Mouse (Mus musculus) liver, embryonic 12.5 days (tissue): ENCODE results near the gene Sox5. TPM values are rescaled to one million over a fixed set of nuclear protein-coding genes. Genes with fewer than 3 reads are reported as not detected.

Source experiments
- ATAC-seq: fragments of 200-750 bp; cut with Nextera tagmentation; 2 replicates; pipeline ENCODE4 v1.8.0; 2017; ENCODE audit warnings: moderate number of reproducible peaks, mild to moderate bottlenecking, moderate library complexity
- H3K27ac ChIP-seq: fragments of 300-500 bp; sonication (generic); 2 replicates; pipeline ENCODE4 v1.5.1; 2016; ENCODE audit warnings: mild to moderate bottlenecking
- H3K27me3 ChIP-seq: fragments of 300-500 bp; sonication (generic); replicated peaks from 2 replicates; pipeline ENCODE4 v1.6.1; 2016; ENCODE audit warnings: mild to moderate bottlenecking, moderate library complexity
- H3K36me3 ChIP-seq: fragments of 300-500 bp; sonication (generic); 2 replicates; pipeline ENCODE4 v1.6.1; 2016; ENCODE audit warnings: mild to moderate bottlenecking, moderate library complexity
- H3K4me1 ChIP-seq: fragments of 300-500 bp; sonication (generic); 2 replicates; pipeline ENCODE4 v1.6.1; 2016
- H3K4me2 ChIP-seq: fragments of 300-500 bp; sonication (generic); 2 replicates; pipeline ENCODE4 v1.6.1; 2016; ENCODE audit warnings: mild to moderate bottlenecking, moderate library complexity
- H3K4me3 ChIP-seq: fragments of 300-500 bp; sonication (generic); 2 replicates; pipeline ENCODE4 v1.5.1; 2016; ENCODE audit warnings: mild to moderate bottlenecking, moderate library complexity
- H3K9ac ChIP-seq: fragments of 300-500 bp; sonication (generic); 2 replicates; pipeline ENCODE4 v1.6.1; 2016; ENCODE audit warnings: mild to moderate bottlenecking, moderate library complexity
- H3K9me3 ChIP-seq: fragments of 300-500 bp; sonication (generic); replicated peaks from 2 replicates; pipeline ENCODE4 v1.6.1; 2016; ENCODE audit warnings: mild to moderate bottlenecking, moderate library complexity
- WGBS: fragments of 180-500 bp; shearing (Covaris S2); methylation state at CpG from one replicate; pipeline ENCODE4 v1.1.7; 2016; ENCODE audit not compliant: insufficient replicate concordance; 5-methylcytosine and 5-hydroxymethylcytosine counted together
- polyA plus RNA-seq: library from polyadenylated mRNA; unstranded; fragments of >200 nt; fragmentation: Nextera tagmentation; extraction: Ambion mirVana; gene quantifications from 2 replicates; pipeline ENCODE4 v1.2.1, GENCODE M21; 2016

Sox5 gene
- polyA plus RNA-seq, 1 experiment from 2014 or later, result 6.2 TPM

DNA sequence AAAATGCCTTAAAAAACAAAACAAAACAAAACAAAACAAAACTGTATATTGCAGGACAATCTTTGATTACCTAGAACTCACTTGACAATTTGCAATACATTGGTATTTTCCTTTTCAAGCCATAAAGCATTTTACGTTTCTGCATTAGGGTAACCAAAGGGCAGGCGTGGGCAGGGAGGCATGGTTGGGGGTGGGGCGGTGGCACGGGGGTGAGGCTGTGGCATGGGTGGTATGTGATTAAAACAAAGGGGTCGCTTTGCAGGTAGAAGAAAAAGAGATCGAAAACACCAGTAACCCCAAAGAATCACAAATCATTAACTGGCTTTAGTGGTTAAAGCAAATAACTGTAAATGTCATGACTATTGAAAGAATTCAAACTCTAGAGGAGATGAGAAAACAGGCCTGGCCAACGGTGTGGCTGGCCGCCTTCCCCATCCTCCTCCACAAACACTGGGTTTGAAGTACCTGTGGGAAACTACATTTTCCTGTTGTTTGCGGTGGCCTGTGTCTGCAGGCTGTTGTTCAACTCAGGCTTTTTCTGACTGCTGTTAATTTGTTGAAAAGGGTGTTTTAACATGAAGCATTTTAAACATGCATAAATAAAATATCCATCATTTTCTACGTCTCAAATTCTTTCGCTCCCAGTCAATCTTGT, 289.9 kb downstream of the Sox5 start:
- ATAC-seq, result no peak
- Histone ChIP-seq H3K36me3 (no peaks in the 10 kb centered on the region), H3K4me2 (no peak overlapping the region), H3K27ac (no peak overlapping the region), H3K4me1 (no peaks in the 10 kb centered on the region), H3K9me3 (peaks cover 10% of the 10 kb centered on the region), H3K4me3 (no peak overlapping the region), H3K9ac (no peak overlapping the region), H3K27me3 (no peaks in the 10 kb centered on the region)
- WGBS, result 63% methylated on average over 11 of the region's 11 CpGs

DNA sequence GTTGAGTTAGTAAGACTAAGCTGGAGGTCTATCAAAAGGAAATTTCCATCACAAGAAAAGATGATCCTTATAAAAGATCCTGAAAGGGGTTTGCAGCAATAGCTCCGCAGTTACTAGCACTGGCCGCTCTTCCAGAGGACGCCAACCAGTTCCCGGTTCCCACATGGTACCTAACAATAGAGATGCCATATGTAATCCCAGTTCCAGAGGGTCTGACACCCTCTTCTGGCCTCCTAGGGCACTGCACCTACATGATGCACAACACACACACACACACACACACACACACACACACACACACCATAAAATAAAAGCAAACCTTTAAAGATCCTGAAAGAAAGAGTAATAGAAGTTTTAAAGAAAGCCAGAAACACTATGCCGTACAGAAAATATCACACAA, 290.9 kb downstream of the Sox5 start:
- H3K27ac ChIP-seq, result no peak overlapping the region
- no peaks in the 10 kb centered on the region for H3K36me3 ChIP-seq
- no peak overlapping the region for H3K4me2 ChIP-seq
- peaks cover 14% of the 10 kb centered on the region for H3K9me3 ChIP-seq
- no peaks in the 10 kb centered on the region for H3K27me3 ChIP-seq
- 84% methylated on average over 5 of the region's 5 CpGs for WGBS
- no peak for ATAC-seq
- H3K4me1 ChIP-seq, result no peaks in the 10 kb centered on the region
- no peak overlapping the region for H3K4me3 ChIP-seq
- H3K9ac ChIP-seq, result no peak overlapping the region

DNA sequence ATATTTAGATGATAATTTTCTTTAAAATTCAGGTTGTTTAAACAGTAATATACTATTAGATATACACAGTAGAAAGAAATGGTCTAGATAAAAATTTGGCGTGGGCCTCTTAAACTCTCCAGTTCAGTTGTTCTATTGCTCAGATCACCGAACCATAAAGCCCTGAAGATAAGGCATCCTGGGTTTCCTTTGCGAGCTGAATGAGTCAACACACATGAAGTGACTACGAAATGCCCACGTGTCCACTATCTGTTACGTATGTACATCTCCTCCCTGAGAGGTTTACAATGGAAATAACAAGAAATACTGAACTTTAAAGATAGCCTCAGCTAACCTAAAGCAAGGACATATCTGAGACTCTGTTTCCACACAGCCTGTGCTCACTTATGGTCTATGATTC, 296.2 kb downstream of the Sox5 start:
- no peak overlapping the region for H3K4me2 ChIP-seq
- no peaks in the 10 kb centered on the region for H3K27me3 ChIP-seq
- peaks cover 14% of the 10 kb centered on the region for H3K9me3 ChIP-seq
- no peaks in the 10 kb centered on the region for H3K36me3 ChIP-seq
- H3K4me1 ChIP-seq, result no peaks in the 10 kb centered on the region
- ATAC-seq, result no peak
- 69% methylated on average over 6 of the region's 6 CpGs for WGBS
- no peak overlapping the region for H3K4me3 ChIP-seq
- H3K27ac ChIP-seq, result no peak overlapping the region
- H3K9ac ChIP-seq, result no peak overlapping the region

DNA sequence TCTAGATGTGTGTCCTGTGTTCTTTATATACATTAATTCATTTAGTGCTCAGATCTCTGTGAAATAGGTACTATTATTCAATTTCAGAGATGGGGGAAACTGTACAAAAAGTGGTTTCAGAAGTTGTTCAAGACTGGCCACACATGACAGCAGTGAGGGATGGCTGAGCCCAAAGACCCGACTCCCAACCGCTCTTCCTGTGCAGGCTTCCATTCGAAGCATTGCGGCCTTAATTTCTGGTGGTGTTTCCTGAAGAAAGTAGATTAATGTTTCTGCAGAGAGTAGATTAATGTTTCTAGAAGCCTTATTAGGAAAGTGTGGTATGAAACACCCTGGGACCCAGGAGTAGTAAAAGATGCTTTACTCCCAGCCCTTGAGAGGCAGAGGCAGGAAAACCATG, 298.6 kb downstream of the Sox5 start:
- H3K9ac ChIP-seq, result no peak overlapping the region
- no peak overlapping the region for H3K4me2 ChIP-seq
- no peaks in the 10 kb centered on the region for H3K4me1 ChIP-seq
- ATAC-seq, result no peak
- peaks cover 14% of the 10 kb centered on the region for H3K9me3 ChIP-seq
- 65% methylated on average over 4 of the region's 4 CpGs for WGBS
- H3K27ac ChIP-seq, result no peak overlapping the region
- H3K4me3 ChIP-seq, result no peak overlapping the region
- H3K27me3 ChIP-seq, result no peaks in the 10 kb centered on the region
- no peaks in the 10 kb centered on the region for H3K36me3 ChIP-seq

DNA sequence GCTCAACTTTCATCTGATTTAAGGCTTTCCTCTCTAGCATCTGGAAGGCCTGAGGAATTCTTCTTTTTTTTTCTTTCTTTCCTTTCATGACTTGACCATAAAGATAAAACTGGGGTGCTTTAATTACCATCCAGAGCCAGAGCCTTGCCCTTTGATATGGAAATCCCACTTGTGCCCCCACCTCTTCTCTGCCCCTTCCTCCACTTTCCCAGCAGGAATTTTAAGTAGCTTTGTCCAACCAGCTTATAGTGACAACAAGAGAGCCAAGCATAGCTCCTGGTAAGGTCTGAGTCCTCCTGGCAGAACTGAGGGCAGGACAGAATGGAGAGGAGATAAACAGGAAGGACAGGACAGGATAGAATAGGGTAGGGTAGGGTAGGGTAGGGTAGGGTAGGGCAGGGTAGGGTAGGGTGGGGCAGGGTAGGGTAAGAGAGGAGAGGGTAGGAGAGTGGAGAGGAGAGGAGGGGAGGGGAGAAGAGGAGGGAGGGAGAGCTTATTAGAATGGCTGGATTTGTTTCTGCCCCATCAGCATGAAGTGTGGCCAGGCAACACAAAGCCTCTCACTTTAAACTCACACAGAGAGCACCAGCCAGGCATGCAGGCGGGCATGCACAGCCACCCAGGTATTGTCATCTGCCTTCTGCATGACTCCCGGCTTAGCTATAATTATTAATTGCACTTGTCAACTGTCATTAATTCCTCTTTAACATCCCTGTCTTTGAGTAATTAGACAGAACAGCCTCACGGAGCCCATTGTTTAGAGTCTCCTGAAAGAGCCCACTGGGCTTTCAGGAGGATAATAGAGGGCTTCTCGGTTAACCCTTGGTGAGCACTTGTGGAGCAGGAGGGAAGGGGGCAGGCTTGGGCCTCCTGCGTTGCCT, 300.9 kb downstream of the Sox5 start:
- no peak for ATAC-seq

DNA sequence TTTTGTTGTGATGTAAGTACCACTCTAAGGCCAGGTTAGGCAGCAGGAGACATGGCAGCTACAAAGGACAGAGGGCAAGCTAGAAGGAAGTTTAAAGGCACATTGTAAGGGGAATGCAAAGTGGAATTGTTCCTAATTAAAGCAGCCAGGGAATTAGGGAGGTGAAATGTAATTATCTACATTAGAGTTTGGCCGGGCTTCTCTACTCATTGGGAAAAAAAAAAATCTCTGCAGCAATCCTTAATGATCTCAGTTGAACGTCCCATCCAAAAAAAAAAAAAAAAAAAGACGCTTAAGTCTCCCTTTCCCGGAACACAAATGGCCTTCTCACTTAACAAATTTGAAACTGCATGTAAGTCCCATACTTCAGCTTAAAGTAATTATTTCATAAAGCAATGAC, 301.9 kb downstream of the Sox5 start:
- no peaks in the 10 kb centered on the region for H3K27me3 ChIP-seq
- no peak overlapping the region for H3K4me2 ChIP-seq
- no peaks in the 10 kb centered on the region for H3K36me3 ChIP-seq
- H3K27ac ChIP-seq, result no peak overlapping the region
- no peak for ATAC-seq
- no peaks in the 10 kb centered on the region for H3K9me3 ChIP-seq
- WGBS, result 71% methylated on average over 4 of the region's 4 CpGs
- no peak overlapping the region for H3K4me3 ChIP-seq
- no peak overlapping the region for H3K9ac ChIP-seq
- no peaks in the 10 kb centered on the region for H3K4me1 ChIP-seq

More for the DNA sequence above, 300.9 kb downstream of the Sox5 start:
- WGBS, result 52% methylated on average over 5 of the region's 5 CpGs
- H3K9ac ChIP-seq, result no peak overlapping the region
- no peak overlapping the region for H3K27ac ChIP-seq
- H3K36me3 ChIP-seq, result no peaks in the 10 kb centered on the region
- no peak overlapping the region for H3K4me2 ChIP-seq
- H3K9me3 ChIP-seq, result no peaks in the 10 kb centered on the region
- H3K4me1 ChIP-seq, result no peaks in the 10 kb centered on the region
- H3K27me3 ChIP-seq, result no peaks in the 10 kb centered on the region
- no peak overlapping the region for H3K4me3 ChIP-seq

DNA sequence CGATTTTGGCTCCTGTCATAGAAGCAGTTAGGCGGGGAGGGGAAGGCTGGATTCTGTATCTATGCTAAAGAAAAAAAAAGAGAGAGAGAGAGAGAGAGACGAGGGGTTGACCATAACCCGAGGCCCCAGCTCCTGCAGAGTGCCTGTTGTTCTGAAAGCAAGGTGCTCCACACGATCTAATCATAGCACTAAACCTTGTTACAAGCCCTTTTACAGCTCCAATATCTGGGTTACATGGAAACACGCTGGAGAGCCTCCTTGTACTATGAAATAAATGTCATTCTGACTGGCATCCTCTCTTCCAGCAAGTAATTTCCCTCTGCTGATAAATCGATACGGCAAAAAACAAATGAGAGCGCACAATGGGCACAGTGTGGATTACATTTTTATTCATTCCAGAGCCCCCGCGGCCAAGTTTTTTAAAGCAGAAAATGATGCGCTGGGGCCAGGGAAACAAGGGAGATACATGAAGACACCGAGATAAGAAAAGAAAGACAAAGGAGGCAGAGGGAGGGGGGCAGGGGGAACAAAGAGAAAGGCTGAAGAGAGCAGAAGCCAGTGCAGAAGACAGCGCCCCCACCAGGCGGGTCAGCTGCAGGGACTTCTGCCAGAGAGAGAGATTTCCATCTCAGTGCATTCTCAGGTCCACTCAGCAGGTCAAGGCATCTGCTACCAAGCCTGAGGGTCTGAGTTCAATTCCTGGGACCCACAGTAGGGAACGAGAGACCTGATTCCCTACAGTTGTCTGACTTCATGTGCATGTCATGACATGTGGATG, 304.3 kb downstream of the Sox5 start:
- 69% methylated on average over 16 of the region's 16 CpGs for WGBS

DNA sequence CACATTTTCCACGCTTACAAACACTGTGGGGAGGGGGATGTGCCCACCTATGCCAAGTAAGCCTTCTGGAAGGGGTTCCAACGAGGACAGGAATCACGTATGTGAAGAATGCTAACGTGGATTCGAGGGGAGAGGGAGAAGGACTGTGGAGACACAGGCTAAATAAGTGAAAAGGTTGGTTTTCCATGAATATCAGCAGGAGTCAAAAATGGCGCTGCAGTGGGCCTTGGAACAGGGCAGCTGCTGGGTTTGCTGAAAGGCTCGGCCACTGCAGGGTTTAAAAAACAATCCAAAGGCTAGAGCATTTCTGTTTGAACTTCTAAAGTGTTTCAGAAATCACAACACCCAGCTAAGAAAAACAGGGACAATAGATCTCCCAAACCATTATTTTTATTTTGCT, 308.3 kb downstream of the Sox5 start:
- no peaks in the 10 kb centered on the region for H3K9me3 ChIP-seq
- WGBS, result 75% methylated on average over 7 of the region's 7 CpGs

More for the DNA sequence above, 304.3 kb downstream of the Sox5 start:
- Histone ChIP-seq H3K9ac (no peak overlapping the region), H3K9me3 (no peaks in the 10 kb centered on the region), H3K4me3 (no peak overlapping the region), H3K36me3 (no peaks in the 10 kb centered on the region), H3K4me2 (no peak overlapping the region), H3K4me1 (no peaks in the 10 kb centered on the region), H3K27me3 (no peaks in the 10 kb centered on the region), H3K27ac (no peak overlapping the region)
- ATAC-seq, result no peak

DNA sequence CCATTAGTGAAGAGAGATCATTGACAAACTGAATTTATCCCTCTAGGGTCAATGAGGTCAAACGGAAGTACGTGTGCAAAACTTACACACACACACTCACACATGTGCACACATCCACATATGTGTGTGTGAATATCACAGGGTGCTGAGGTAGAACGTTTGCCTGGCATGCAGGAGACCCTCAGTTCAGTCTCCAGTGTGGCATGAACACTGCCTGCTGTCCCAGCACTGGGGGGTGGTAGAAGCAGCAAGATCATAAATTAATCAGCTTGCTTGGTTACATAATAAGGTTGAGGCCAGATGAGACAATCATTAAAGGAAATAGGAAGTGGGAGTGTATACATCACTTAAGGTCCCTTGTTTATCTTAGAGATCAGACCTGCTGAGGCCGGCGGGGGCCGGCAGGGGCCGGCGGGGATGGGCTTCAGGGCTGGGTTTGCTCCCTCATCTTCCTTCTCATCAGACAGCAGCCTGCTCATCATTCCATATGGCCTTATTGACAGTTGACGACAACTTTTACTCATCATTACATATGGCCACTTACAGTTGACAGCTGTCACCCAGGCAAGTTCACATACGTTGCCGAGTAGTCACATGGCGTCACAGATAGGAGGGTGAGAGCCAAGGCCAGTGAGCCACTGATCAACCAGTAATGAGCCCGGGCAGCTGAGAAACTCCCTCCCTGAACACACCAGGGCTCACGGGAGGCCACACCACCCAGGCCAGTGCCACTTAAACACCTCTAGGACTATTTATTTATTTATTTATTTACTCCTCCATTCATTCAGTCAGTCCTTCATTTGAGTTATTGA, 309.5 kb downstream of the Sox5 start:
- H3K36me3 ChIP-seq, result no peaks in the 10 kb centered on the region
- no peak for ATAC-seq

More for the DNA sequence above, 308.3 kb downstream of the Sox5 start:
- Histone ChIP-seq H3K4me2 (no peak overlapping the region), H3K4me1 (no peaks in the 10 kb centered on the region), H3K27ac (no peak overlapping the region), H3K27me3 (no peaks in the 10 kb centered on the region), H3K9ac (no peak overlapping the region), H3K36me3 (no peaks in the 10 kb centered on the region), H3K4me3 (no peak overlapping the region)
- no peak for ATAC-seq

DNA sequence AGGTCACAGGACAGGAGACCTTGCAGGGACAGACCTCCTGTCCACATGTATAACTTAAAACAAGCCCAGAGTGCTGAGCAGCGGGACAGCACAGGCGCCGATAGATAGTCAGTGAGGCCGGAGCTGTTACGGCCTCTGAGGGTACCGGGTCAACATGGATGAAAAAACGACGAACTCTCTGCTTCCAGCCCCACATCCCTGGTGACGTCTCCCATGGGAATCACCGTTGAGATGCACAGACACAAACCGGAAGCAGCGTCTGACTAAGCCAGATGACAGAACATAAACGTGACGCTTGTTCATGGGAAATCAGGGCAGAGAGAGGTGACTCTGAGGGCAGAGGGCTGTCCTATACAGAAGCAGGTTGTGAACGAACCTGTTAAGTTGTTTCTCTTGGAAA, 315.1 kb downstream of the Sox5 start:
- Histone ChIP-seq H3K4me3 (no peak overlapping the region), H3K9ac (no peak overlapping the region), H3K9me3 (no peaks in the 10 kb centered on the region), H3K36me3 (no peaks in the 10 kb centered on the region), H3K4me1 (no peaks in the 10 kb centered on the region), H3K4me2 (no peak overlapping the region), H3K27ac (no peak overlapping the region), H3K27me3 (no peaks in the 10 kb centered on the region)
- ATAC-seq, result no peak
- WGBS, result 76% methylated on average over 15 of the region's 15 CpGs

More for the DNA sequence above, 309.5 kb downstream of the Sox5 start:
- Histone ChIP-seq H3K27ac (no peak overlapping the region), H3K27me3 (no peaks in the 10 kb centered on the region), H3K9me3 (no peaks in the 10 kb centered on the region), H3K4me1 (no peaks in the 10 kb centered on the region), H3K9ac (no peak overlapping the region), H3K4me3 (no peak overlapping the region), H3K4me2 (no peak overlapping the region)
- 58% methylated on average over 14 of the region's 14 CpGs for WGBS

DNA sequence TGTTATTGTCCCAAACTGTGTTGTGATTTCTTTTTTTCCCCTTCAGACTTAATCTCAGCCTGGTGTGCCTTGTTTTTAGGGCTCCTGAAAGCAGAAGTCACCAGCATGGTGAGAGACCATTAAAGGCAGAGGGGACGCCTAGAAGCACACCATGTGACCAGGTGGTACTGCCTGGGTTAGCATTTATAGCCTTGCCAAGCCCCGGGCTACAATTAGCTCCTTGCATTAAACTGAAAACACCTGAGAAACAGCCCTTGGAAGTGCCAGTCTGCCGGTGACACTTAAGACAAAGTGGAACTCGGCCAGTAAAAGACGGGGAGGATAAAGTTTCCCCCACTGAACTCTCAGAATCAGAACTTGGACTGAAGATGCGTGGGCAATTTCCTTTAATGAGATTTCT, 318.1 kb downstream of the Sox5 start:
- no peaks in the 10 kb centered on the region for H3K36me3 ChIP-seq
- WGBS, result 65% methylated on average over 6 of the region's 6 CpGs
- no peaks in the 10 kb centered on the region for H3K27me3 ChIP-seq
- no peak overlapping the region for H3K4me2 ChIP-seq
- ATAC-seq, result no peak
- no peak overlapping the region for H3K27ac ChIP-seq
- H3K4me1 ChIP-seq, result no peaks in the 10 kb centered on the region
- no peak overlapping the region for H3K9ac ChIP-seq
- no peak overlapping the region for H3K4me3 ChIP-seq
- no peaks in the 10 kb centered on the region for H3K9me3 ChIP-seq
